Mouse (Mus musculus) colon, adult 2 months (tissue): ENCODE data around the gene Rhox2b. TPM values are rescaled to one million over a fixed set of nuclear protein-coding genes. Genes with fewer than 3 reads are reported as not detected.

Experiments
- polyA plus RNA-seq: library from polyadenylated mRNA; depleted of rRNA; stranded (reverse); fragments of >200 nt; gene quantifications from 2 replicates; pipeline ENCODE4 v1.2.3, GENCODE M21; 2012; rRNA removed

Gene Rhox2b
- not detected in 2 replicates for polyA plus RNA-seq

GRCm38 (mm10) chrX:37411767-37412166, at the start of gene Rhox2b:
TSS of gene Rhox2b (plus strand) at chrX:37412067.

GRCm38 (mm10) chrX:37379728-37380127, 32.1 kb upstream of the Rhox2b start, which contains the start of gene Rhox3a2:
TSS of gene Rhox3a2 (plus strand) at chrX:37380028.

GRCm38 (mm10) chrX:37390548-37390947, 21.3 kb upstream of the Rhox2b start, which contains the start of gene Rhox4a2:
TSS of gene Rhox4a2 (plus strand) at chrX:37390848.

GRCm38 (mm10) chrX:37432194-37432593, 20.3 kb downstream of the Rhox2b start, which contains the start of gene Rhox4b:
TSS of gene Rhox4b (plus strand) at chrX:37432494.

GRCm38 (mm10) chrX:37453380-37453779, 41.5 kb downstream of the Rhox2b start, which contains the start of gene Rhox2c:
TSS of gene Rhox2c (plus strand) at chrX:37453680.

GRCm38 (mm10) chrX:37458285-37458684, 46.4 kb downstream of the Rhox2b start, which contains the start of gene Rhox3c:
TSS of gene Rhox3c (plus strand) at chrX:37458585.

Other genes starting within 250 kb of the Rhox2b start
- gene Akap14, start 243.2 kb upstream of the Rhox2b start, polyA plus RNA-seq = not detected in 2 replicates
- gene Ndufa1, start 220.9 kb upstream of the Rhox2b start, polyA plus RNA-seq = 258 and 356 TPM in 2 replicates
- 1.6 and 1.9 TPM in 2 replicates for gene Rnf113a1, start 220.8 kb upstream of the Rhox2b start, polyA plus RNA-seq
- gene Gm9, start 201.0 kb upstream of the Rhox2b start, polyA plus RNA-seq = not detected in 2 replicates
- gene Rhox1, start 189.8 kb upstream of the Rhox2b start, polyA plus RNA-seq = not detected in 2 replicates
- not detected in 2 replicates for gene Rhox2a, start 167.1 kb upstream of the Rhox2b start, polyA plus RNA-seq
- not detected in 2 replicates for gene Rhox3a, start 162.1 kb upstream of the Rhox2b start, polyA plus RNA-seq
- gene Rhox4a, start 146.7 kb upstream of the Rhox2b start, polyA plus RNA-seq = not detected in 2 replicates
- not detected in 2 replicates for gene Rhox3a2, start 32.0 kb upstream of the Rhox2b start, polyA plus RNA-seq
- gene Rhox4a2, start 21.2 kb upstream of the Rhox2b start, polyA plus RNA-seq = not detected in 2 replicates
- not detected in 2 replicates for gene Rhox4b, start 20.4 kb downstream of the Rhox2b start, polyA plus RNA-seq
- not detected in 2 replicates for gene Rhox2c, start 41.6 kb downstream of the Rhox2b start, polyA plus RNA-seq
- not detected in 2 replicates for gene Rhox3c, start 46.5 kb downstream of the Rhox2b start, polyA plus RNA-seq
- not detected in 2 replicates for gene Rhox4c, start 68.3 kb downstream of the Rhox2b start, polyA plus RNA-seq
- not detected in 2 replicates for gene Rhox2d, start 81.4 kb downstream of the Rhox2b start, polyA plus RNA-seq
- not detected in 2 replicates for gene Rhox4d, start 102.3 kb downstream of the Rhox2b start, polyA plus RNA-seq
- not detected in 2 replicates for gene Rhox2e, start 118.4 kb downstream of the Rhox2b start, polyA plus RNA-seq
- gene Rhox3e, start 130.0 kb downstream of the Rhox2b start, polyA plus RNA-seq = not detected in 2 replicates
- not detected in 2 replicates for gene Rhox4e, start 145.3 kb downstream of the Rhox2b start, polyA plus RNA-seq
- not detected in 2 replicates for gene Rhox2f, start 159.3 kb downstream of the Rhox2b start, polyA plus RNA-seq
- gene Rhox3f, start 168.9 kb downstream of the Rhox2b start, polyA plus RNA-seq = not detected in 2 replicates
- gene Rhox4f, start 195.6 kb downstream of the Rhox2b start, polyA plus RNA-seq = not detected in 2 replicates
- not detected in 2 replicates for gene Rhox3g, start 216.5 kb downstream of the Rhox2b start, polyA plus RNA-seq
- gene Rhox2g, start 231.4 kb downstream of the Rhox2b start, polyA plus RNA-seq = not detected in 2 replicates
- gene Rhox4g, start 239.3 kb downstream of the Rhox2b start, polyA plus RNA-seq = not detected in 2 replicates